Mouse (Mus musculus) ES-E14 (cell line): ENCODE results near the gene Nkx6-2.

Source experiments
- CHD2 ChIP-seq: IDR thresholded peaks from 2 replicates; pipeline ENCODE4 v1.6.1; 2014; ENCODE audit warnings: mild to moderate bottlenecking, low read depth, low read length, inconsistent platforms
- HCFC1 ChIP-seq: IDR thresholded peaks from 2 replicates; pipeline ENCODE4 v1.6.1; 2012; ENCODE audit warnings: low read length, inconsistent platforms, borderline replicate concordance; ENCODE audit not compliant: insufficient read depth
- ZC3H11A ChIP-seq: IDR thresholded peaks from 2 replicates; pipeline ENCODE4 v1.6.1; 2012; ENCODE audit warnings: low read depth, mild to moderate bottlenecking, inconsistent platforms, low read length, borderline replicate concordance

DNA sequence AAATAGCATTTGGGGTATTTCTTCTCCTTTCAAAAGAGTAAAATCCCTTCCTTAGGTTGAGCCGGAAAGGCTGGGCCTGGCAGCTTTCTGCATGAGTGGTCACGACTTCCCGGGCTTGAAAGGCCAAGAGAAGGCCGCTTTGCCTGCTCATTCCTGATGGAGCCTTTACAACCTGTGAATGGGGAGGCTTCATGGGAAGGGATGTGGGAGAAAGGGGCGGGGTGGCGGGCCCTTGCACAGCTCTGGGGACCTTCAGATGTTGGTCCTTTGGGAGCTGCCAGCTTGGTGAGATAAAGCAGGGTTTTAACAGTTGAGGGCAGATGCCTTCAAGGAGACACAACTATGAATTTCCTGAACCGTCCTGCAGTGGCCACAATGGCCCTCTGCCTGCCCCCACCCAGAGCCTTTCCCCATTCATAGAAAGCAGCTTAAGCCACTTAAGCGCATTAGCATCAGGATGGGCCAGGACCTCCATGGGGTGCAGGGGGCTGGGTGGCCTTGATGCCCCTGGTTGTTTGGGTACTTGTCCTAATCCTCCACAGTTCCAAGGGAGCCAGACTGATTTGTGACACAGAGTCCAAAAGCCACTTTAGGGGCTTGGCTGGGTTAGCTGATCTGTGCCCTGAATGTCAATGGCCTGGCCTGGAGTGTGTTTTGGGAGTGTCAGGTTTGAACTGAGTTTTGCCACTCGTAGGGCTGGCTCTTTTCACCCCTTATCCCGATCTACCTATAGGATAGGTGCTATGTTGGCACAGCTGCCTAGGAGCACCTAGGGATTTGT lies 25.7 kb downstream of the Nkx6-2 start:
- TF ChIP-seq CHD2 (no peak), ZC3H11A (no peak), HCFC1 (no peak)
